Mouse (Mus musculus): ENCODE results near the gene Oxgr1.

- no peak for TF ChIP-seq POLR2A (IDR thresholded peaks at IDR 0.05; ENCODE audit: borderline replicate concordance, insufficient read depth, low read length)
- TF ChIP-seq CTCF (IDR thresholded peaks at IDR 0.05; ENCODE audit: borderline replicate concordance, insufficient read depth, low read depth, low read length), result no peak
Measured at GRCm38 (mm10) chr14:120009969-120010872, 32.0 kb downstream of the Oxgr1 start.
